Mouse (Mus musculus): ENCODE measurements at regions not wholly inside any gene's neighbourhood (a gene's known extent, or its start where the extent isn't known, plus 50 kb on each side); places are given as distances from the start of the nearest gene placed in this dataset.
A peak's percentile ranks its signal among the peaks of the same experiment; 100 is the strongest.

DNA sequence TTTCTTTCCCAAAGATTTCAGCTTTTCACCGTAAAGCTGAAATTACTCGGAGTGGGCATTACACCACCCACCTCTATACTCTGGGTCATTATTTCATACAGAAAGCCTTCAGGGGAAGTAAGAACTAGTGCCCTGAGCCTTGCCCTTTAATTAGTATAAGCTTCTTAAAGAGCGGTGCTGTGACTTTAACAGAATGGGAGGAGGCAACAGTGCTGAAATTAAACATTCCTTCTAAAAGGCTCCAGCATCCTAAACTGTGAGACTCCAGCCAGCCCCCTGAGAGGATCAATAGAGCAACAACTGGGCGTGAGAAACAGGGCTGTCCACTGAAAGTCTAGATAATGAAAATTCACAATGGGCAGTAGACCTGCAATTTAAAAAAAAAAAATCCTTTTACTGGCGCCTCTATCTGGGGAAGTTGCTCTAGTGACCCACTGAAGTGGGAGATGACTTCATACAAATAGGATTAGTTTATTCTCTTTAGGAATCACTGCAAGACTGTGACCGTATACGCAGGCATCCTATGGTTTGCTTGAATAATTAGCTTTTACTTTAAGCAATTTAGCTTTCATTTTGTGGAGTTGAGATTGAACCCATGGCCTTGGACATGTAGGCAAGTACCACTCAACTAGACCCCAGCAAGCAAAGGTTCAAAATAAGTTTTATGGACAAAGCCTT, 233.9 kb downstream of the Ube2cbp start:
- no peak overlapping the region for H3K4me2 ChIP-seq (ENCODE audit: low read depth, low read length)
- H3K9me3 ChIP-seq (replicated peaks; ENCODE audit: control insufficient read depth, low read length) = no peaks in the 10 kb centered on the region
- WGBS (ENCODE audit: insufficient replicate concordance) = 57% methylated on average over 7 of the region's 7 CpGs
- H3K27me3 ChIP-seq (ENCODE audit: control insufficient read depth, insufficient read depth, low read depth, low read length) = no peaks in the 10 kb centered on the region
- no peaks in the 10 kb centered on the region for H3K36me3 ChIP-seq (ENCODE audit: control insufficient read depth, insufficient read depth)
- no peak overlapping the region for H3K9ac ChIP-seq (ENCODE audit: low read depth, low read length)
- no peaks in the 10 kb centered on the region for H3K4me1 ChIP-seq (ENCODE audit: control insufficient read depth, low read depth, low read length)
- no peak overlapping the region for H3K4me3 ChIP-seq (ENCODE audit: low read depth, low read length)
- no peak overlapping the region for H3K27ac ChIP-seq (ENCODE audit: low read length)
- ATAC-seq (ENCODE audit: low read depth) = no peak

DNA sequence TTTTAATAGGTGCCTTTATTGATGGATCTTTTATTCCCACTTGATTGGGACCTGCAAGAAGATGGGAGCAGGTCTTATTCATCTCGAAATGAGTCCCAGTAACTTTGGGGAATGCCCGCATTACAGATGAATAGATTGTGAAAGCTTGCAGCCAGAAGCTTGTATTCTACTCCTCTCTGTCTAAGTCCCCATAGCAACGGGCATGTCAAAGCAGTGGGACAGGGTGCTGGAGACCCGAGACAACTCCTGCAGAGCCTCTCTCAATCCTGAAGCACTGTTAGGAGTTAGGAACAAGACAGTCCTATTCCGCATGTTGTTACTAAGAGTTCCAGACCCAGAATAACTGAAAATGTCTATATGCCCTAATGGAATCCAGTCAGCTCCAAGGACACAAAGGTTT, 233.1 kb downstream of the Ube2cbp start:
- Histone ChIP-seq H3K4me2 (ENCODE audit: low read depth, low read length) (no peak overlapping the region), H3K9me3 (replicated peaks; ENCODE audit: control insufficient read depth, low read length) (no peaks in the 10 kb centered on the region), H3K4me1 (ENCODE audit: control insufficient read depth, low read depth, low read length) (no peaks in the 10 kb centered on the region), H3K9ac (ENCODE audit: low read depth, low read length) (no peak overlapping the region), H3K27ac (ENCODE audit: low read length) (no peak overlapping the region), H3K27me3 (ENCODE audit: control insufficient read depth, insufficient read depth, low read depth, low read length) (no peaks in the 10 kb centered on the region), H3K36me3 (ENCODE audit: control insufficient read depth, insufficient read depth) (no peaks in the 10 kb centered on the region), H3K4me3 (ENCODE audit: low read depth, low read length) (no peak overlapping the region)
- WGBS (ENCODE audit: insufficient replicate concordance) = 63% methylated on average over 5 of the region's 5 CpGs
- no peak for ATAC-seq (ENCODE audit: low read depth)

DNA sequence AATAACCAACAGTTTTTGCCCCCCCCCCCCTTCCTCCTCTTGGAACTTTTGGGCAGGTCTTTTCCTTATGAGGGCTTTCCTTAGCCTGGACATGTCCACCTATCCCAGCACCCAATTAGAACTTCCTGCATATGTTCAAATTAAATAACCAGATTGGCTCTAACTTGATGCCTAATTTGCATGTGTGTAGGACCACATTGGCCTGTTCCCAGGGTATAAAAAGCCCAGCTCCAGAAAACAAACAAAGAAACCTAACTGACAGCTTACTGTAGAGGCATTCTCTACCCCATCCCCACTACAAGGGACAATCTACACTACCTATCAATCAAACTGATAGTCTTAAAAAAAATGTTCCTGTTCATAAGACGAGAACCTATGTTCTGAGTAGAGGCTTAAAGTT, 232.6 kb downstream of the Ube2cbp start:
- H3K9ac ChIP-seq (ENCODE audit: low read depth, low read length) = no peak overlapping the region
- no peak overlapping the region for H3K27ac ChIP-seq (ENCODE audit: low read length)
- H3K27me3 ChIP-seq (ENCODE audit: control insufficient read depth, insufficient read depth, low read depth, low read length) = no peaks in the 10 kb centered on the region
- ATAC-seq (ENCODE audit: low read depth) = no peak
- H3K4me1 ChIP-seq (ENCODE audit: control insufficient read depth, low read depth, low read length) = no peaks in the 10 kb centered on the region
- H3K4me2 ChIP-seq (ENCODE audit: low read depth, low read length) = no peak overlapping the region
- no peak overlapping the region for H3K4me3 ChIP-seq (ENCODE audit: low read depth, low read length)
- WGBS (ENCODE audit: insufficient replicate concordance) = 45% methylated on average over 1 of the region's 1 CpGs
- no peaks in the 10 kb centered on the region for H3K36me3 ChIP-seq (ENCODE audit: control insufficient read depth, insufficient read depth)
- H3K9me3 ChIP-seq (replicated peaks; ENCODE audit: control insufficient read depth, low read length) = no peaks in the 10 kb centered on the region

DNA sequence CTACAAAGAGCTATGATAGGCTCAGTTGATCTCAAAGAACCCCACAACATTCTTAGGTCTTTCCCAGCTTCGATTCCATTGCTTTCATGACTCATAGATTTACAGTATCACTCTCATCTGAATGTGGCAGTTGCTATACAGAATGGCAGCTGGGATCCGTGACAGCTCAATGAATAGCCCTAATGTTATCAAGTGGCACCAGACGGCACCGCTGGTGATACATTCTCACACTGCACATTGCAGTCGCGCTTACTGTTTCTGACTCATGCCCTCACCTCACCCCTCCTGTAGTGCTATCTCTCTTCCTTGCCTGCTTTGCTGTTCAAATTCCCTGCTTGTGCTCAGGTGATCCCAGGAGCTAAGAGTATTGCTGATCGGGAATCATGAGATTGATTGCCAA, 231.0 kb downstream of the Ube2cbp start:
- H3K27me3 ChIP-seq (ENCODE audit: control insufficient read depth, insufficient read depth, low read depth, low read length) = no peaks in the 10 kb centered on the region
- H3K9ac ChIP-seq (ENCODE audit: low read depth, low read length) = no peak overlapping the region
- H3K4me2 ChIP-seq (ENCODE audit: low read depth, low read length) = no peak overlapping the region
- no peaks in the 10 kb centered on the region for H3K4me1 ChIP-seq (ENCODE audit: control insufficient read depth, low read depth, low read length)
- no peaks in the 10 kb centered on the region for H3K9me3 ChIP-seq (replicated peaks; ENCODE audit: control insufficient read depth, low read length)
- H3K27ac ChIP-seq (ENCODE audit: low read length) = no peak overlapping the region
- H3K4me3 ChIP-seq (ENCODE audit: low read depth, low read length) = no peak overlapping the region
- H3K36me3 ChIP-seq (ENCODE audit: control insufficient read depth, insufficient read depth) = no peaks in the 10 kb centered on the region
- WGBS (ENCODE audit: insufficient replicate concordance) = 43% methylated on average over 7 of the region's 7 CpGs
- 0 out of 2 replicates have a peak, but pooled peaks have one; percentile 24 for ATAC-seq (ENCODE audit: low read depth)

DNA sequence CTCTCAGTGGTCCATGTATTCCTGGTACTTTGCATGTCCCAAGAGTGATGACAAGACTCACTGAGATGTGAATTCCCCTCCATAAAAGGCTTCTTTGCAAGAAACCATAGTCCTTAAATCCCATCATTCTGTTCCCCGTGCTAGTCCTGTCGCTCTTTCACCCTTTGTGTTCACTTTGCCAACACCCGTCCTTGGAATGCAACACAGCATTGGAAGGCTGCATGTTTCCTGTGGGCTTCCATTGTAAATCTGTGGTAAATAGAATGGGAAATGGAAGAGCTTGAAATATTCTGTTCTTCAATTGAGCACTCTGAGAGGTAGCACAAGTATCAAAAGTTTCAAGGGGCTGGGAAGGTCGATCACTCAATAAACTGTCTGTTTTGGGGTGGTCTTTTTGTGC, 226.1 kb downstream of the Ube2cbp start:
- H3K27ac ChIP-seq (ENCODE audit: low read length) = no peak overlapping the region
- no peak for ATAC-seq (ENCODE audit: low read depth)
- no peaks in the 10 kb centered on the region for H3K9me3 ChIP-seq (replicated peaks; ENCODE audit: control insufficient read depth, low read length)
- no peak overlapping the region for H3K9ac ChIP-seq (ENCODE audit: low read depth, low read length)
- H3K4me3 ChIP-seq (ENCODE audit: low read depth, low read length) = no peak overlapping the region
- H3K27me3 ChIP-seq (ENCODE audit: control insufficient read depth, insufficient read depth, low read depth, low read length) = no peaks in the 10 kb centered on the region
- no peaks in the 10 kb centered on the region for H3K36me3 ChIP-seq (ENCODE audit: control insufficient read depth, insufficient read depth)
- 56% methylated on average over 4 of the region's 4 CpGs for WGBS (ENCODE audit: insufficient replicate concordance)
- H3K4me2 ChIP-seq (ENCODE audit: low read depth, low read length) = no peak overlapping the region
- no peaks in the 10 kb centered on the region for H3K4me1 ChIP-seq (ENCODE audit: control insufficient read depth, low read depth, low read length)

DNA sequence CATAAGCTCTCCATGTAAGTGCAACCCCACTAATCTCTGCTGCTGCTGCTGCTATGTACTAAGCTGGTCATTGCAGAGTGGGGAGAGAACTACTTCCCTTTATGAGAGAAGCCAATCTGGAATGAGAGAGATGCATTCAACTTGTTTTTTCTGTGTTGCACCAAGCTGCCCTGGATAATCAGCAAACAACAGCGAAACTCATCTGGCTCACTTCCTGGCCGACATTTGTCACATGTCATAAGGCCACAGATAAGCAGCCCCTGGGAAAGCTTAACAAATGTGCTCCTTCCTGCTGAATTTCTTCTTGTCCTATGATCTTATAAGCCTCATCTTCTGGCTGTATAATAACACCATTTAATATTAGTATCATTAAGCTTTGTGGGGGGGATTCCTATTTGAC, 224.5 kb downstream of the Ube2cbp start:
- no peaks in the 10 kb centered on the region for H3K4me1 ChIP-seq (ENCODE audit: control insufficient read depth, low read depth, low read length)
- WGBS (ENCODE audit: insufficient replicate concordance) = 9% methylated on average over 2 of the region's 2 CpGs

DNA sequence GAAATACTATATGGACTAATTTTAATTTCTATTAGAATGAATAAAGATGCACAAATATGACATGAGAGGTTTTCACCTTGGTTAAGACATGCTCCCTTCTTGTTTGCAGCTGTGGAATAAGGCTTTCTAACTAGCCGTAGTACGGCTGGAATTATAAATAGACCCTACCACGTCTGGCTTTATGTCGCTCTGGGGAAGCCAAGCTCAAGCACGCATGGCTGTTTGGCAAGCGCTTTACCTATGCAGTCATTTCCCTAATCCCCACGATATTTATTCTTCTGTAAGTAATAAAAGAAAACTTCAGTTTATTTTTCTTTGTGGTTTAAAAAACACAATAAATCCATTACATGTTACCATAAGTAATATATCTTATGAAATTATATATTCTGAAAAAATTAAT, 223.9 kb downstream of the Ube2cbp start:
- ATAC-seq (ENCODE audit: low read depth) = no peak
- WGBS (ENCODE audit: insufficient replicate concordance) = 56% methylated on average over 7 of the region's 7 CpGs
- Histone ChIP-seq H3K9me3 (replicated peaks; ENCODE audit: control insufficient read depth, low read length) (no peaks in the 10 kb centered on the region), H3K36me3 (ENCODE audit: control insufficient read depth, insufficient read depth) (no peaks in the 10 kb centered on the region), H3K4me2 (ENCODE audit: low read depth, low read length) (no peak overlapping the region), H3K27ac (ENCODE audit: low read length) (no peak overlapping the region), H3K4me1 (ENCODE audit: control insufficient read depth, low read depth, low read length) (no peaks in the 10 kb centered on the region), H3K4me3 (ENCODE audit: low read depth, low read length) (no peak overlapping the region), H3K27me3 (ENCODE audit: control insufficient read depth, insufficient read depth, low read depth, low read length) (no peaks in the 10 kb centered on the region), H3K9ac (ENCODE audit: low read depth, low read length) (no peak overlapping the region)

More for the DNA sequence above, 224.5 kb downstream of the Ube2cbp start:
- Histone ChIP-seq H3K4me3 (ENCODE audit: low read depth, low read length) (no peak overlapping the region), H3K27ac (ENCODE audit: low read length) (no peak overlapping the region), H3K9ac (ENCODE audit: low read depth, low read length) (no peak overlapping the region), H3K27me3 (ENCODE audit: control insufficient read depth, insufficient read depth, low read depth, low read length) (no peaks in the 10 kb centered on the region), H3K36me3 (ENCODE audit: control insufficient read depth, insufficient read depth) (no peaks in the 10 kb centered on the region), H3K4me2 (ENCODE audit: low read depth, low read length) (no peak overlapping the region), H3K9me3 (replicated peaks; ENCODE audit: control insufficient read depth, low read length) (no peaks in the 10 kb centered on the region)
- ATAC-seq (ENCODE audit: low read depth) = 0 out of 2 replicates have a peak, but pooled peaks have one; percentile 13

DNA sequence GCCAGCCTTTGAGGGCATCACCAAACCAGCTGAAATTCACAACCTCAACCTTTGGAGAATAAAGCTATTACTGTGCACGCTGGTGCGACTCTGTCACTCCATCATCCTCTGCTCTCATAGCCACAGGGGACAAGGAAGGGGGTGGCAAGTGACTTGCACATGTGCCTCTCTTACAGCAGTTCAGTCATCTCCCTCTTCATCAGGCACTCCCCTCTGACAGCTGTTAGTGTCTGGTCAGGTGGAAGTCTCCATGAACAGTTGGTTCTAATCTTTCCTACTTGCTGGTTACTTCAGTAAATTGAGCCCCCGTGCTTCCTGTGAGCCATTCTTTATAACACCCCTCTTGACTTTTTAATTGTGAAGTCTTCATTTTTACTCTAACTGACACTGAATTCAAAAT, 214.6 kb downstream of the Ube2cbp start:
- no peaks in the 10 kb centered on the region for H3K27me3 ChIP-seq (ENCODE audit: control insufficient read depth, insufficient read depth, low read depth, low read length)
- no peak overlapping the region for H3K4me2 ChIP-seq (ENCODE audit: low read depth, low read length)
- ATAC-seq (ENCODE audit: low read depth) = no peak
- H3K4me1 ChIP-seq (ENCODE audit: control insufficient read depth, low read depth, low read length) = no peaks in the 10 kb centered on the region
- no peak overlapping the region for H3K27ac ChIP-seq (ENCODE audit: low read length)
- H3K9ac ChIP-seq (ENCODE audit: low read depth, low read length) = no peak overlapping the region
- no peaks in the 10 kb centered on the region for H3K36me3 ChIP-seq (ENCODE audit: control insufficient read depth, insufficient read depth)
- no peak overlapping the region for H3K4me3 ChIP-seq (ENCODE audit: low read depth, low read length)
- H3K9me3 ChIP-seq (replicated peaks; ENCODE audit: control insufficient read depth, low read length) = no peaks in the 10 kb centered on the region
- 69% methylated on average over 3 of the region's 3 CpGs for WGBS (ENCODE audit: insufficient replicate concordance)

DNA sequence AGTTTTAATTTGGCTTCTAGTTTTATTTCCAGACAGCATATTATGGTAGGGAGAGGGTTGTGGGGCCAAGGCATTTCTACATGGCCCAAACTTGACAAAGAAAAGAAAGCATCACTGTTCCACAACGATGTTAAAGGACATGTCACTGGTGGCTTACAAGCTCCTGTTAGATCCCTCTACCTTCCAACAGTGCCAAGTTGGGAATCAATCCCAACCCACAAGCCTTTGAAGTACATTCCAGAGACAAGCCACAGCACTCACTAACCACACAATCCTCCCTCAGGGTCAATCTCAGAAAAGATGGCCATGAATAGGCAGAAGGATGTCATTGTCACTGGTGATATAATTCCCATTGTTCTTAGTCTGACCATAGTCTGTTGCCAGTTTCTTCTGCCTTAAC, 213.4 kb downstream of the Ube2cbp start:
- WGBS (ENCODE audit: insufficient replicate concordance) = 67% methylated on average over 1 of the region's 1 CpGs
- Histone ChIP-seq H3K4me3 (ENCODE audit: low read depth, low read length) (no peak overlapping the region), H3K9me3 (replicated peaks; ENCODE audit: control insufficient read depth, low read length) (no peaks in the 10 kb centered on the region), H3K27ac (ENCODE audit: low read length) (no peak overlapping the region), H3K36me3 (ENCODE audit: control insufficient read depth, insufficient read depth) (no peaks in the 10 kb centered on the region), H3K4me2 (ENCODE audit: low read depth, low read length) (no peak overlapping the region), H3K4me1 (ENCODE audit: control insufficient read depth, low read depth, low read length) (no peaks in the 10 kb centered on the region), H3K27me3 (ENCODE audit: control insufficient read depth, insufficient read depth, low read depth, low read length) (no peaks in the 10 kb centered on the region), H3K9ac (ENCODE audit: low read depth, low read length) (no peak overlapping the region)
- ATAC-seq (ENCODE audit: low read depth) = no peak

Data from liver, embryonic 16.5 days (tissue).